Mouse (Mus musculus): Measurements from ENCODE around the gene Aicda.
A peak's percentile ranks its signal among the peaks of the same experiment; 100 is the strongest.
"Not testable (repeated sequence)": the region's sequence is repeated elsewhere in the genome, so short reads cannot be mapped to it uniquely, and the experiment has no call there.

Aicda gene

DNA sequence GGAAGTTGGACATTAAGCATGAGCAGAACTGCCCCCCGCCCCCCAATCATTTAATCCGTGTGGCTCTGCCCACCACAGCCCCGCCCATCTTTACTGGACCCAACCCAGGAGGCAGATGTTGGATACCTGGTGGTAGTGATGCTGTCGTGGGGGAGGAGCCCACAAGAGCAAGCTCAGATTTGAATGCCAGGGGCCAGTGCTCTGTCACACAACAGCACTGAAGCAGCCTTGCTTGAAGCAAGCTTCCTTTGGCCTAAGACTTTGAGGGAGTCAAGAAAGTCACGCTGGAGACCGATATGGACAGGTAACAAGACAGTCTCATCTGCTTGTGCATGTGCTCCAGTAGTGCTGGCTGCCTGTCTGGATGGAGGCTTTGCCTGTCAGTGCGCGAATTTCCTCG is at the start of gene Aicda:
Gene Aicda (plus strand): TSS at position 196 of the 400 bp plus-strand sequence.
- no peak for DNase-seq

DNA sequence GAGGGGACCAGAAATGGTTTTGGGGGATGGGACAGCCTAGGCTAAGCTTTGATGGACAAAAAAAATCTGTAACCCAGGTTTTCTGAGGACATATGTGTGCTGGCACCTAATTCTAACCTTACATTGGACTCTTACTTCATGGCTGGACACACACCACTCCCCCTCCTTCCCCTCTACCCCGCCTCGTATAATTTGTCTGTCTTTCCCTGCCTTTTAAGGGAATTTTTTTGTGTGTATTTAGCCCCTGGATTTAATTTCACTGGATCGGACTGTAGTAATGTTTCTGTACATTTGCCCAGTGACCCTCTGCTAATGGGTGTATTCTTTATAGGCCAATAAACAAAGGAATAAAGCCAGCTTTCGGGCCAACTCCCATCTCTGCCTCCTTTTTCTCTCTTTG is 48.6 kb upstream of the Aicda start:
- DNase-seq = no peak

DNA sequence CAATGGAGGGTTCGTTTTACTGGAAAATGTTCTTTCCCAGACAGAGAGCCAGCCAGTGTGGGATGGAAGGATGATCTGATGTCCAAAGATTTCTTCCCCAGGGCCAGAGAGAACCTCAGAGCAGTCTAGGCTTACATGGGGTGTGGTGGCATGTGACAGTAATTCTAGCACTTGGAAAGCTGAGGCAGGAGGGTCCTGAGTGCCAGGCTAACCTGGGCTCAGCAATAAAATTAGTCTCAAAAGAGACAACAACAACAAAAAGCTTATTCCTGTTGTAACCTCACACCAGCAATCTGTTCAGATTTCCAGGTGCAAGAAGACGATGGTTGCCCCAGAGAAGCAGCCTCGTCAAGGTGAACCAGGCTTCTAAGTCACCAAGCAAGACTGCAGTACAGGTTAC is 48.1 kb upstream of the Aicda start, which contains the start of gene Mfap5:
Gene Mfap5 (plus strand): TSS at position 301 of the 400 bp plus-strand sequence.
- no peak for DNase-seq

DNA sequence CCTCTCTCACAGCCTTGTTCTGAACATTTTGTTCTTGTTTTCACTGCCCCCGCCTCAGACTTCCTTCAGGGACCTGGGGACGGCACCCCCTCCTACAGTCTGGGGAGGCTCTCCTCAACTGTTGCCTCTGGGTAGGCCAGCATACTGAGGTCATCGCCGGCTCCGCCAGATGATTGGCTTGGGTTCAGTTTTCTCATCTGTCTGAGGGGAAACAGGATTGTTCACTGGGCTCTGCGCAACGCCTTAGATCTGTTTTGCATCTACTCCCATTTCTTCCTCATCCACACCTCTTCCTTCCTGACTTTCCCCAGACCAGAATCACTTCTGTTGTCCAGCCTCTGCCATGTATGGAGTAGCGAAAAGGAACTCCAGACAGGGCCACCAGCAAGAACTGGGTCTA is 45.1 kb upstream of the Aicda start:
- DNase-seq = no peak

DNA sequence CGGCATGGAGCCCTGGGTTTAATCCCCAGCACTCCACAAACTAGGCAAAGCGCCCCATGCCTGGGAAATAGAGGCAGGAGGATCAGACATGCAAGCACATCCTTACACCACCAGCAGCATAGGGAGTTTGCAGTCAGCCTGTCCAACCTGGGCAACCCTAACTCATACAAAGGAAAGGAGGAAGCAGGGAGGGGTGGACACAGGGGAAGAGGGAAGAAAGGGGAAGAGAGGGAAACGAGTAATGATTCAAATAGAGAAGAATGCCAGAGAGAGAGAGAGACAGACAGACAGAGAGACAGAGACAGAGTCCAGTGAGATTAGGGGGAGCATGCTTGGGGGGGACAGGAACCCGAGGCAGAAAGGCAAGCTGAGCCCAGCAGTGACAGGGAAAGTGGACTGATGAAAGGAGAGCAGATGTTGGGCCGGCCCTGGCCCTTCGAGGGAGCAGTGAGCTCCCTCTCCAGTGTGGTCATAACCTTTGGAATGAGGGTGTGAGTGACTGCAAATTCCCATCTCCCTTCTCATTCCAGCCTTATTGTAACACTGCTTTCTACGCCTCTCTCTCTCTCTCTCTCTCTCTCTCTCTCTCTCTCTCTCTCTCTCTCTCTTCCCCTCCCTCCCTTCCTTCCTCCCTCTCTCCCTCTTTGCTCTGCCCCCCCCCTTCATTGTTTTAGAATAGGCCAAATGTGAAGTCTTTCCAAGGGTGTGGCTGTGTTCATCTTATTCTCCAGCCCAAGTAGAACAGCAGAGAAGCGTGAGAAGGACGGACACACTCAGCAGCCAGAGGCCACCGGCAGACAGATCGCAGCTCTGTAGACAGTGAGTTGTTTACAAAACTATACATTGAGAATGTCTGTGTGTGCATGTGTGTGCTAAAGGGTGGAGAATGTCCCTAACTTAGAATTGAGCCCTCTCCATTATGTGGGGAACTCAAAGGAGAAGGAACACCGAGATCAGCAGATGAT is 40.4 kb upstream of the Aicda start:
- no peak for DNase-seq

DNA sequence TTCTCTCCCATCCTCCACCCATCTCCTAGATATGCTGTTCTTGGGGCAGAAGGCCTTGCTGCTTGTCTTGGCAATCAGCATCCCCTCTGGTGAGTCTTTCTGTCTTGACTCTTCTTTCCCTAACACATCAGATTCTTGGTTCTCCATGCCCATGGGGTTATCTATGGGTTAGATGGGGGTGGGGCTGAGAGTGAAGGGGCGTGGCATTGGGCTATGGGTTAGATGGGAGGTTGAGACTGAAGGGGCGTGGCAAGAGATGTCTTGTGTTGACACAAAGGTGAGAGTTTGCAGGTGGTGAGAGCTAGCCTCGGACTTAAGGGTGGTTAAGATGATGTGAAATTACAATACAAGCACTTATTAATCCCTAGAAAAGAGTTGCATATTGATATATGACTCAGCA is 39.3 kb upstream of the Aicda start:
- DNase-seq = no peak

DNA sequence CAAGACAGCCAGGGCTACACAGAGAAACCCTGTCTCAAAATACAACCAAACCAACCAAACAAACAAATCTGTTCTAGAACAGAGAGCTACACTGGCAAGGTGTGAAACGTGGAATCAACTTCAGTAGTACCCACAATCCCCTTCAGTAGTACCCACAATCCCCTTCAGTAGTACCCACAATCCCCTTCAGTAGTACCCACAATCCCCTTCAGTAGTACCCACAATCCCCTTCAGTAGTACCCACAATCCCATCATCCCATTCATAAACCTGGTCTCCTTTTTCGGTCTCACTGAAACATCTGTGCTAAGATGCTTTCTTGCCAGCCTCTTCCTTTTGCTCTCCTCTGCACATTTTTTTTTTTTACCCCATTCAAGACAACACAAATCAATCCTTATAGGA is 37.8 kb upstream of the Aicda start:
- DNase-seq = not testable (repeated sequence)

DNA sequence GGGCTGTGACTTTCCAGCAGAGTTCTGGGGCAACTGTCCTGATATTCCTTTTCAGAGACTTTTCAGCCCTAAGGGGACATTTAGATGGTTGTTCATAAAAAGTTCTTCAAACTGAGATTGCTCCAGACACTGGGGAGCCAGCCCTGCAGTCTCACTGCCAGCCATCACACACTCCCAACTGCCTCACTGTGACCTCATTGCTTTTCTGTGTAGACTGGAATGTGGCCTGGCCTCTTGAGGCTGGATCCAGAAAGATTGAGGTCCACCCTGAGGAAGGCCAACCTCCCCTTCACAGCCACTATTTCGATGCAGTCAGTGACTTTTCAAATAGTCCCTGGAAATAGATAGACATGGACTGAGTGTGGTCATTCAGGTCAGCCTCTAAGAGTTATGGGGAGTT is 35.9 kb upstream of the Aicda start:
- DNase-seq = peak; percentile 17

DNA sequence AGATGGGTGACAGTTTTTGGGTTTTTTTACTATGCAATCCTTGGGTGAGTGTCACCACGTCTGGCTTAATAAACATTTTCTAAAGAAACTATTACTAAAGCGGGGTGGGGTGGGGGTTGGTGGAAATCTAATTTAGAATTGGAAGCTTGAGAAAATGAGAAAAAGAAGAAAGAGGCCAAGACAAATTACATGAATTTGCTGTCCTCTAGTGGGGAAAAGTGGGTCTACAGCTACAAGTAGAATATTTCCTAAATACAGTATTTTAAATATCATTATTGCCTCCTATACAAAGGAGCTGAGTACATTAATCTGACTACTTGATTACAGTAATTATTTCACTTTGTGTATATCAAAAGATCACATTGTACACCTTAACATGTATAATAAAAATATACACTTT is 34.2 kb upstream of the Aicda start:
- DNase-seq = peak; percentile 22

DNA sequence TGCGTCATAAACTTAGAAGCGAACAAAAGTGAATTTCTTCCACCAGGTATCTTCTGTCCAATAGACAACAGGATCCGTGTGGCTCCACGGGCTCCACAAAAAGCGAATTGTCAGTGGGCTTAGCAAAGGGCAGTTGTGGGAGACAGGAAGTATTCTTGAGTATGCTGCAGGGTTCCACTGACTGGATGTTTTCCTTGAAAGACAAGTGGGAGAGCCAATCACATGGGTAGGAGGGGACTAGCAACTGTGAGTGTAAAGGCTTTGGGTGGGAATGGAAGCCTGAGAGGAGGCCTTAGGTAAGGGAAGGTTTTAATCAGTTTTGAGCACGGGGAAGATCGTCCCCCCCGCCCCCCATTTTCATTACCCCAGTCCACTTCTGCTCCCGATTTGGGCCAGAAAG is 31.0 kb upstream of the Aicda start:
- peak; percentile 69 for DNase-seq

DNA sequence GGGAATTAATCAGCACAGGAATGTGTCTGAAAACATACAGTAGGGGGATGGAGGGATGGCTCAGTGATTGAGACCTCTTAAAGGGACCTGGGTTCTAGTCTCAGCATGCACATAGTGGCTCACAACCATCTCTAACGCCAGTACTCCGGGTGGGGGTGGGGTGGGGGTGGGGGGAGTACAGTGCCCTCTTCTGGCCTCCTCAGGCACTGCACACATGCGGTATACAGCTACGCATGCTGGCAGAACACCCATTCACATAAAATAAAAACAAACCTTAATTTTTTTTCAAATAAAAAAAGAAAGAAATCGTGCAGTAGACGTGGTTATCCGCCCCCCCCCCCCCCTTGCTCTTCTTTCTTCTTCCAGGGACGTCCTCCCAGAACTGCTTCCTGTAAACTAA is 30.3 kb upstream of the Aicda start:
- no peak for DNase-seq

DNA sequence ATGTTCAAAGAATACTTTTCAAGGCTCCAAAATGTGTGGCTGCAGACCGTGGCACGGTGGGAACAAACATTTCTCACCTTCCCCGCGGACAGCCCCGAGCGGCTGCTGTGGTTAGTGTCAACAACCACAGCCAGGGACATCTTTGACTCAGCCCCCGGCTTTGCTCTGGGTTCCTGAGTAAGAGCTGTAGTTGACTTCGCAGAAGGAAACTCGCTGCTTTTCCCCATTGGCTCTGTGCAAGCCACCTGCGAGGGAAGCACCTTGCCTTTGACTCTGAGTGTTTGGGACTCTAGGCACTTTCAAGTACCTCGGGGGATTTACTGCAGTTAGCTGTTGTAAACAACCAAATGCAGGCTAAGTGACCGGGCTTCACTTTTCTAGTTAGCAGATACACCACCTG is 26.0 kb upstream of the Aicda start:
- DNase-seq = no peak

DNA sequence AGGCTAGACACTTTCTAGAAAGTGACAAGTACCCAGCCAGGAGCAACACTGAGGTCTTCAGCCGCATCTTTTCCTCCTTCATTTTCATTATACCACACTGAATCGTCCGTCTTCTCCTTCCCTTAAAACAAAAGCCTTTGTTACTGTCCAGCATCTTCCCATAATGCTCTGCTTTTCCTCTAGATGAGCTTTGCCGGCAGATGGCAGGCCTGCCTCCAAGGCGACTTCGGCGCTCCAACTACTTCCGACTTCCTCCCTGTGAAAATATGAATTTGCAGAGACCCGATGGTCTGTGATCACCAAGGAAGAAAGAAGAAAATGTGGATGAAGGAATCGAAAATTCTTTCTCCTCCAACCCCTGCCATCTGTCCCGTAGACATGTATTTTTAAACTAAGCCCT is 25.5 kb upstream of the Aicda start:
- no peak for DNase-seq

DNA sequence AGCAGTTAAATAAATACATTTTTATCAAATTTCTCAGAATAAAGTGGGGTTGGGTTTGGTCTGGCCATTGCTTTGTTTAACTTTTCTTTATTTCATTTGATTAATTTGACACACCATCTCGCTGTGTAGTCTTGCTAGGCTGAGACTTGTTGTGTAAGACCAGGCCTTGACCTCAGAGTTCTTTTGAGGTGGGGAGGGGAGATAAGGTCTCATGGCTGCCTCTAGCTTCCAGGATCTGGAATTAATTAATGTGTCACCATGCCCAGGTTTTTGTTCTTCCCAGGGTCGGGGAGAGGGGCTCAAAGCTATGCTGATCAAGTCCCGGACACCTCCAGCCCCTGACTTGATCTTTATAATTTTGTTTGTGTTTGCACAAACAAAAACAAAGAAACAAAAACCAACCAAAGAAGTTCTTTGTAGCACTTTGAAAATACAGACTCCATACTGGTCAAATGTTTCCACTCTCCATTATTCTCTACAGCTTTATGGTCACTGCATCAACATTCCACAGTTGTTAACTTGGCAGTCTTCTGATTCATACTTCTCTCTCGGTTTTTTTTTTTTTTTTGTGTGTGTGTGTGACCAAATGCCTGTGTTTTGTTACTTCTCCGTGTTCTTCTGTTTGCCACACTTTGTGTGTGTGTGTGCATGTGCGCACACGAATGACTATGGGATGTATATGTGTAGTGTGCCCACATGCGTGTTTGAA is 22.0 kb upstream of the Aicda start:
- DNase-seq = no peak

DNA sequence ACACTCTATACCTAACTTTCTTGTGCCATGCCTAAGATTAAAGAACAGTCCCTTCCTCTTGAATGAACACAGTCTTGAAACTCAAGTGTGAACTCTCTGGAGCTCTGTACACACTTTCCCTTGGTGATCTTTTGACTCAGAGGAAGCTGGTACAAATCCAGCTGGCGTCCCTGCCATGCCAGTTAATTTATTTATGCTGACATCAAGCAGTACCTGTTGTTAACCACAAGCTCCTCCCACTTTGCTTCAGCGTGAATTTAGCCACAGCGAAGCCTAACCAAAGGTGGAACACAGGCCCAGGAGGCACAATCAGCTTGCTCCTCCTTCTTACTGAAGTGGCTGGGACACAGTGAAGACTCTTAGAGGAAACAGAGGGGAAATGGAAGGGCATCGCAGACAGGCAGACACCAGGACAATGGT is 20.7 kb upstream of the Aicda start:
- DNase-seq = peak; percentile 56

DNA sequence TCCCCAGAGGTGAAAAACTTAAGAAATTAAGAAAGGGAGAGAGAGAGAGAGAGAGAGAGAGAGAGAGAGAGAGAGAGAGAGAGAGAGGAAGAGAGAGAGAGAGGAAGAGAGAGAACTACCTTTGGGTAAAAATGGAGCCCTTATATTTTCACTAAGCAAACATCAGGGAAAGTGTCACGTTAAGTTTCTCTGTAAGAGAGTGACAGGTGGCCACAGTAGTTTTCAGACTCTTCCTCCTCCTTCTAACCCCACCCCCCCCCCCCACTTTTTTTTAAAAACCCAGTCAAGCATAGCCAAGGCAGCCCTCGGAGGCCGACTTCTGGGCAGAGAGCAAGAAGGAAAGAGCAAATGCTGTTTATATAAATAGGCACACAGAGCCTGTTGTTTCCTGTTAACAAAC is 19.6 kb upstream of the Aicda start:
- no peak for DNase-seq

DNA sequence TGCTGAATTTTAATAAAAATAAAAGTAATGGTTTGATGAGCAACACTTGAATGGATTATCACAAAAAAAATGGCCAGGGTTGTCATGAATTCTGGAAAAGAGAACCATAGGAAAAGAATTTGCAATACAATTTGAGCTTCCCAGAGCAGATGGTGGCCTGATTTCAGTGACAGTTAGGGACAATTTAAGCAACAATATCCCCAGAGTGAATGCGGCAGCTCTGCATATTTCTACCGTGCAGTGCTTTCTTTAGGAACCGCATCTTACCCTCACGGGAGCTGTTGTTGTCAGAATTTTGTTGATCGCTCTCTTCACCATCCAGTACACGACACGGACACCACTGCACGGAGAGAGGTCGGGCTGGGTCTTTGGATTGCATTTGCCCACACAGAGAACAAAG is 14.0 kb upstream of the Aicda start:
- DNase-seq = no peak

DNA sequence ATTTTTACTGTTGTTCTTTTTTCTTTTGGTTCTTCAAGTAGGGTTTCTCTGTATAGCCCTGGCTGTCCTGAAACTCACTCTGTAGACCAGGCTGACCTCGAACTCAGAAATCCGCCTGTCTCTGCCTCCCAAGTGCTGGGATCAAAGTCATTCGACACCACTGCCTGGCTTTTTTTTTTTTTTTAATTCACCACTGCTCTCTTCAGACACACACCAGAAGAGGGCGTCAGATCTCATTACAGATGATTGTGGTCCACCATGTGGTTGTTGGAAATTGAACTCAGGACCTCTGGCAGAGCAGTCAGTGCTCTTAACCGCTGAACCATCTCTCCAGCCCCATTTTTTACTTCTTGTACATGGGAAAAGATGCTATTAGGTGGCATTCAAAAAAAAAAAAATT is 11.1 kb upstream of the Aicda start:
- DNase-seq = not testable (repeated sequence)

DNA sequence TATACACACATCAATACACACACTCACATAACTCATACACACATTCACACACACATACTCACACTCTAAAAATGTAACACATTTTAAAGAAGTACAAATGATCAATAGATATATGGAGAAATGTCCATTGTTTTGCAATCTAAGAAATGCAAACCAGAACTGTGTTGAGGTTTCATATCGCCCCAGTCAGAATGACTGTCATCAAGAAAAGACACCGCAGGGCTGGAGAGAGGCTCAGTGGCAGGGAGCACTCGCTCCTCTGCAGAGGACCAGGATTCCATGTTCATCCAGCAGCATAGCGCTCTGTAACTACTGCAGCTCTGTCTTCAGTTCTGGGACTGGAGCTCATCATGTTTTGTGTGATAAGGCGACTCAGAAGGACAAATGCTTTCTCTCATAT is 10.0 kb upstream of the Aicda start:
- DNase-seq = no peak

DNA sequence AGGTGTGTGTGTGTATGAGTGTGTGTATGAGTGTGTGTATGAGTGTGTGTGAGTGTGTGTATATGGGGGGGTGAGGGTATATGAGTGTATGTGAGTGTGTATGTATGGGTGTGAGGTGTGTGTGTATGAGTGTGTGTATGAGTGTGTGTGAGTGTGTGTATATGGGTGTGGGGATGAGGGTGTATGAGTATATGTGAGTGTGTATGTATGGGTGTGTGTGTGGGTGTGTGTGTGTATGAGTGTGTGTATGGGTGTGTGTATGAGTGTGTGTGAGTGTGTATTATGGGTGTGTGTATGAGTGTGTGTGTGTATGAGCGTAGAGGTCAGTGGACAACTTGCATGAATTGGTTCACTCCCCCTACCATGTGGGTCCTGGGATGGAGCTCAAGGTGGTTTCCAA is 8.9 kb upstream of the Aicda start:
- no peak for DNase-seq

DNA sequence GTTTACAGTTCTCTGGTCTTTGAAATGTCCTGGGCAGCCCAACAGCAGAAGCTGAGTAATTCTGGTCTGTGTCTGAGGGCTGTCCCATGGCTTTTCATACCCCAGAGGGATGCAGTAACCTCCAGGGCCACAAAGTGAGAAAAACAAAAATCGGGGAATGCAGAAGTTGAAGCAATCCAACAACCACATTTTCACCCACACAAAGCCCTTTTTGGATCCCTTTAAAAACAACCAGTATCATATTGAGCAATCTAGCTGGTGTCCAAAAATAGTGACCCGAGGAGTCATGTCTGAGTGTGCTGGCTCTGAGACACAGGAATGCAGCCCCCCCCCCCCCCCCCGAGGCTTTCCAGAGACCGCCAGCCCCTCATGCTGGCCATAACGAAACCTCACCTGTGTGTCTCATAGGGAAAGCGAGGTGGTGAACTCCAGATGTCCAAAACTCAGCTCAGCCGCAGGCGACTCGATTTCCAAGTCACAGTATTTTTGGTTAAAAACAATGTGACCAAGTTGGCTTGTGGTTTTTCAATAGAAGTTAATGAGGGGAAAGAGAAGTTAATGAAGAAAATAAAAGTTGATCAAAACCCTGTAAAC is 8.2 kb upstream of the Aicda start:
- no peak for DNase-seq

DNA sequence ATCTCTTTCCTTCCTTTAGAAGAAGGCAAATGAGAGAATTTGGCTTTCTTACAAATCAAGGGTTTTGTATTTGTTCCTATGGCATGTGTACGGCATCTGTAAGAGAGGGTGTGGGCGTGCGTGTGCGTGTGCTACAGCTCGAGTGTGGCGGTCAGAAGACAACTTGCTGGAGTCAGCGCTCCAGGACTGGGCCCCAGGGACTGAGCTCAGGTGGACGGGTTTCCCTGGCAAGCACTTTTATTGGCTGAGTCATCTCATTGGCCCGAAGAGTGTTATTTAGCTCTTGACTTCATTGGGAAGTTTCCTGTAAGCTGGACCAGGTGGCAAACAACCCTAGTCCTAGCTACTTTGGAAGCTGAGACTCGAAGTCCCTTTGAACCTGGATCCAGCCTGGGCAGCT is 7.7 kb upstream of the Aicda start:
- no peak for DNase-seq

DNA sequence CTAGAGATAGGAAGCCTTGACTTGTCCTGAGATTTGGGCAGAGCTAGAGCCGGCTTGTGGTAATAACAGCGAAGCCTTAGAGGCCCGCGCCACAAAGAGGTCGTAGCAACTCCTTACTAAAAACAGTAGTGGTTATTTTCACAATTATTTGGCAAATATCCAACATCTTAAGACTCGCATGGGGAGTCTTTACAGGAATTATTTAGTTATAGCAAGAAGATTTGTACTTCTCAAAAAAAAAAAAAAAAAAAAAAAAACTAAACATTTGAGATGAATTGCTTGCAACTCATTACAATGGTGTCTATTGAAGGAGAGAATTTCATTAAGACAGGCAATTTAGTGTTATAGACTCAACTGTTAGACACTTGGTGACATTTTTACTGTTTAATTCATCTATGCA is 501 bp downstream of the Aicda start:
- no peak for DNase-seq

DNA sequence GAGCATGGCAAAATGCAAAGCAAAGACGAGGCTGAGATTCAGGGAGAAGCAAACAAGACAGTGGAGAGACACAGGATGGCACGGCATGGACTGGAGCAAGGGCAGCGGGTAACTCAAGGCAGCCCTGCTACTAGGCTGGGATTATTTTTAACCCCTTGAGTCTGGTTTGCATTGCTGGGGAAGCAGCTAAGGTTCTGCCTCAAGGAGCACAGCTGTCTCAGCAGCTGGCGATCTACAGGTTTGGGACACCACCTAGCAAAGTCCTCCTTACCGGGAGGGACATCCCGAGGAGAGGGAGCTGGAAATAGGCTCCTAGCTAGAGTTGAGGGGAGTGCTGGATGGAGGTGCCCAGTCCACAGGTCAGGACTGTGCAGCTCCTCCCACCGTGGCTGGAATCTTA is 1.7 kb downstream of the Aicda start:
- DNase-seq = no peak
